Mouse (Mus musculus) megakaryocyte, adult 5-6 weeks (primary cell): ENCODE results near the gene Hcrt. TPM values are rescaled to one million over a fixed set of nuclear protein-coding genes. Genes with fewer than 3 reads are reported as not detected.
"Not testable (repeated sequence)": the region's sequence is repeated elsewhere in the genome, so short reads cannot be mapped to it uniquely, and the experiment has no call there.

Experiments used
- ATAC-seq: 2 replicates; pipeline ENCODE4 v1.8.0; 2016; ENCODE audit warnings: mild to moderate bottlenecking, inconsistent platforms; ENCODE audit not compliant: poor library complexity, severe bottlenecking
- total RNA-seq, 2 experiments: library from RNA; stranded (forward) in 1 of 2; stranded (reverse) in 1 of 2; fragments of 153-499, 151-499 nt in 1 of 2; fragments of 221-1000, 200-1000 nt in 1 of 2; gene quantifications; 2 replicates each; pipeline versions ENCODE4 v1.2.3 to v1.2.4; 2015 to 2017

Hcrt gene
- not detected in 2 replicates for total RNA-seq (2015)
- not detected in 2 replicates for total RNA-seq (2017)

DNA sequence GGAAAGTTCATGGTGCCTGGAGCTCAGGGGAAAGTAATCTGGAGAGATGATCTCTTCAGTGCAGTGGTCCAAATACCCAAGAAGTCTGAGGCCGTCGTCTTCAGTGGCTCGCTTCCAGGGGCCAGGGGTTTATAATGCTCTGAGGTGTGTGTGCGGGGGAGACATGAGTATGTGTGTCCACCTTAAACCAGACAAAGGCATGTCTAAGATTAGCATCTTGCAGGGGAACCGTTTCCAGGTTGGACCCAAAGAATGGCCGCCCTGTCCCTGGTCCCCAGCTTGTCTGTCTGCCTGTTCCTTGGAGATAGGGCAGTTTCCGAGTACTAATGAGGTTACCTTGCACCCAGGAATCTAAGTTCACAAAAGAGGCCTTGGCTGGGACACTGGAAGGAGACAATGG, at the start of gene Hcrt:
Hcrt (minus strand) TSS at position 101 of the 400 bp plus-strand sequence.
- no peak for ATAC-seq

DNA sequence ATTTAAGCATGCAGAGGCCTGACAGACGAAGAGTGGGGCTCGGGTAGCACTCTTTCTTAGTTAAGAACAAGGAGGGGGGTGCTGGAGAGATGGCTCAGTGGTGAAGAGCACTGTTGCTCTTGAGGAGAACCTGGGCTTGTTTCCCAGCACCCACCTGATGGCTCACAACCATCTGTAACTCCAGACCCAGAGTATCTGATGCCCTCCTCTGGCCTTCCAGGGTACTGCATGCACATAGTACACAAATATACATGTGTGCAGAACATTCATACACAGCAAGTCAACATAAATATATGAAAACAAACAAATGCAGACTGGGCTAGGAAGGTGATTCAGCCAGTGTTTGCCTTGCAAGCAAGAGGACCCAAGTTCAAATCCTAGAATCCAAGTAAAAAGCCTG, 48.4 kb upstream of the Hcrt start:
- no peak for ATAC-seq

DNA sequence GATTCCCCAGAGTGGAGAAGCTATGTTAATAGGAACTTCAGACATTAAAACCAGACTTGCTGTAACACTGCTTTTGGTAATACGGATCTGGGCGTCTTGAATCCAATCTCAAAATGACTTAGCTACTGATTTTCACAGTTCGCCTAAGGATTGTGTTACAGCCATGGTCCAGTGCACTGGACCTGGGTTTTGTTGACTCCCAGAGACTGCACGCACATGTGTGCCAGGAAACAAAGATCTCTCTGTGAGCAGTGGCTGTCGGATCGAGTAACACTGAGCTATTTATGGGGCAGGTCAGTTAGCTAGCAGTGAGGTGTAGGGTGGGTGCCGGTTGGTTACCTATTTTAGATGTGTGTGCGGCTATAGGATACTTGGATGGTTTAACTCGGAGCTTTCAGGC, 47.8 kb upstream of the Hcrt start:
- ATAC-seq: no peak

DNA sequence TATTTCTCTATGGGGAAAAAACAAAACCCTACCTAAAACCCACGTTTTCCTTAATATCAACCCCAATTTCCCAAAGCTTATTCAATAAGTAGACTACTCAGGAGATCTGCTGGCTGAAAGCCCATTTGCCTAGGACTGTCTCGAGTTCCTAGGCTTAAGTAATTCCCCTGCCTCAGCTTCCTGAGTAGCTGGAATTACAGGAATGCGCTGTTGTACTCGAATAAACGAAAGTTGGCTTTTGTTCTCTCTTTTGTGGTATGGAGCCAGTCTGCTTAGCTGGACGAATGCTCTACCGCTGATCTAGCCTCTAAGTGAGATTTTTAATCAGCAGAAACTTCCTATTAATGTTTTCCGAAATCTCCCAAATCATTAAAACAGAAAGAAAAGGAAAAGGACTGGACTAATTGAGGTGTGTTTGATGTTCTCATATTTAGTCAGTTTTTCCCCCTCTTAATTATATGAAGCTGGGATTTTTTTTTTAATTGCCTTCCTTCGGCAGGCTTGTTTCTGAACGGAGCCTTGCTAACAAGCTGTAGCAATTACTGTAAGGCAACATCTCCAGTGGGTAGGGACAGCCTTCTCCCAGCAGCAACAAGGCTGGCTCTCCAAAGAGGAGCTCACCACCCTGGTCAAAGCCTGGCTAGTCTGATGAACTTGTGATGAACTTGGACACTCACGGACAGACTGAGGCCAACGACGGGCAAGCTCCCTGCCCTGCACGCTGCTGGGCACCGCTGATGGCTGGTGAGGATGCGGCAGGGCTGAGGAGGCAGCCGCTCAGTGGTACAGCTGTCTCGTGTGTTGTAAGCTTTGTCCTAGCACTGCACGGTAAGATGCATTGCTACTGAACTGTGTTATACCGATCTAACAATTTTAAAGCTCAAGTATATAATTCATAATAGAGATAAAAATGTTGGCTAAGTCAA, 43.9 kb upstream of the Hcrt start:
- ATAC-seq: no peak

DNA sequence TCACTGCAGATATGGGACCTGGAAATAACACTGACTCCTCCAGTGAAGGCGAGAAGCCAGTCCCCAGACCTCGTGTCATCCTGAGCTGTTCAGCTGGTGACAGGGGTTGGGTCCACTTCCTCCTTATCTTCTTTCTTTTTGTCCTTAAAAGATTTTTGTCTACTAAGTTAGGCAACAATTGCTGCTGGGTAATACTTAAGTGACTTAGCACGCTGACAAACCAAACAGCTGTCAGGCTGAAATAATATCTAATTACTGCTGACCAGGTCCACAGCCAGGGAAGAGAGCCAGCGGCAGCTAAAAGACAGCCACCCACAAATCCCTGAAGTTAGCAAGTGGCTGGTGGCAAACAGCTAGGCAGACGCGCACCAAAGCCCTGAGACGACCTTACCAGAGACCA, 42.8 kb upstream of the Hcrt start:
- ATAC-seq: peak; percentile 70

DNA sequence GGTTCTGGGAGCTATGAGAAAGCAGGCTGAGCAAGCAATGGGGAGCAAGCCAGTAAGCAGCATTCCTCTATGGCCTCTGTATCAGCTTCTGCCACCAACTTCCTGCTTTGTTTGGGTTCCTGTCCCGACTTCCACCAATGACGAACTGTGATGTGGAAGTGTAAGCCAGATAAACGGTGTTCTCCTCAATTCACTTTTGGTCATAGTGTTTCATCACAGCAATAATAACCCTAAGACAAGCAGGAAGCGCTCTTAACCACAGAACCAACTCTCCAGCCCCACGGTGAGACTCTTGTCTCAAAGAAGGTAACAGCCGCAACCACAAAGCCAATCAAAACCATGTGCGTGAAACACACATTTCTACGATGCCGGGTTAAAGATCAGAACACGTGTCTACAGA, 41.7 kb upstream of the Hcrt start:
- peak; percentile 80 for ATAC-seq

DNA sequence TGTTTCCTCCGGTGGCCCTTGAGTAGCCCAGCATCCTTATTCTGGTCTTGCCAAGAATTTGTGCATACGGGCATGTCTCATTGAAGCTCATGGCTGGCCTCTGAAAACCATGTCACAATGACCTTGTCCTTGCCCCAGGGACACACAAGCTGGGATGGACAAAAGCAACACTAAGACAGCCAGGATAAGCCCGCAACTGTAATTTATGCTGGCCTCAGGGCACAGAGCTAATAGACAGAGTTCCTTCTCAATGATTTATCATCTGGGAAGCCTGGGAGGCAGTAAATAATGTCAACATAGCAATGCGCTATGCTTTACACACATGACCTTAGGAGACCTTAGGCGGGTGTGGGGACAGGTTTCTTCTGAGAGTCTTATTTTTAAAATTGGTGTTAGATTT, 36.7 kb upstream of the Hcrt start:
- ATAC-seq: no peak

DNA sequence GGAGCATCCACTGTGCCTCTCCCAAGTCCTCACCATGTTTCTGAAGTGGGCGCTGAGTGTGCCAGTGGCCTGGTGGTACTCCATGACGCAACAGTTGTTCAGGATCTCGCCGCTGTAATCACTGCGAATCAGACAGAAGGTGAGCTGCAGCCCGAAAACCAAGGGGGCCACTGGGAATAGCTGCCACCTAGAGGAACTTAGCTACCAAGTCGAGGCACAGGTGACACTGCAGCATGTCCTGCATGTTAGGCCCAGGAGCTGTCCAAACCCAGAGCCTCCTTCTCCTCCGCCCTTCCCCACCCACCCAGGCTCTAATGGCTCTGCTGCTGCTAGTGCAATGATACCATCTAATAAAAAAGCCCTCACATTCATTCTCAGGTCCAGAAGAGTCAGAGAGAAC, 33.9 kb upstream of the Hcrt start:
- ATAC-seq: no peak

DNA sequence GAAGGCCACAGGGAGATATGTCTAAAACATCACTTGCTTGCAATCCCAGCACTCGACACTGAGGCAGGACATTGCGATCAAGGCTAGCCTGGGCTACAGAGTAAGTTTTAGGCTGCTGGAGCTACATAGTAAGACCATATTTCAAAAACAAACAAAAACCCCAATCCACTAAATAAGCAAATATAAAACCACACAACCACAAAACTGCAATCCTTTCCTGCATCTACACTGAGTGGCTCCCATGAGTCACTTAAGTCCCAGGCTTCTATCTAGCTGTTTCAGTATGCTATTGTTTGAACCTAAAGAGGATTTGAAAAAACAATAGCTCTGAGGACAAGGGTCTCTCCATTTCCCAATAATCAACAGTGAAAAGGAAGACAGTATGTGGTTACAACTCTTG, 32.7 kb upstream of the Hcrt start:
- no peak for ATAC-seq

DNA sequence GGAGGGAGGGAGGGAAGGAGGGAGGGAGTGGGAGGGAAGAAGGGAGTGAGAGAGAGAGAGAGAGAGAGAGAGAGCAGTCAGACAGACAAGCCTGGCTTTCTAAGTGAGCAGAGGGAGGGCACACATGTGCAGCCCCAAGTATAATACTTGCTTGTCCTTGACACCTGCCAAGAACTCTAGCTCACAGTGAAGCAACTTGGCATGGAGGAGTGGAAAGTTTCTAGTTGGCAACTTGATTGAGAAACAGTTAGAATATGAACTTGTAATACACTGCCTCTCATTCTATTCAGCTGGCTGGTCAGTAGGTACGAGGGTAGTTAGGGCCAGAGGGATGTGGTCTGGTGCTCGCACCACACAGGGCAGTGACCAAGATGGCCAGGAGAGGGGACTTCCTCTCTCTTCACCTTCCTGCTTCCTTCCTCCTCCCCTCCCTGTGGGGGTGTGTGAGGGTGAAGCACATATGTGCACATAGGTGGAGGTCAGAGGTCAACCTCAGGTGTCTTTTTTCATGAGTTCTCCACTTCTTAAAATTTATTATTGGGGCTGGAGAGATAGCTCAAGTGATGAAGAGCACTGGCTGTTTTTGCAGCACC, 28.8 kb upstream of the Hcrt start:
- peak; percentile 77 for ATAC-seq

DNA sequence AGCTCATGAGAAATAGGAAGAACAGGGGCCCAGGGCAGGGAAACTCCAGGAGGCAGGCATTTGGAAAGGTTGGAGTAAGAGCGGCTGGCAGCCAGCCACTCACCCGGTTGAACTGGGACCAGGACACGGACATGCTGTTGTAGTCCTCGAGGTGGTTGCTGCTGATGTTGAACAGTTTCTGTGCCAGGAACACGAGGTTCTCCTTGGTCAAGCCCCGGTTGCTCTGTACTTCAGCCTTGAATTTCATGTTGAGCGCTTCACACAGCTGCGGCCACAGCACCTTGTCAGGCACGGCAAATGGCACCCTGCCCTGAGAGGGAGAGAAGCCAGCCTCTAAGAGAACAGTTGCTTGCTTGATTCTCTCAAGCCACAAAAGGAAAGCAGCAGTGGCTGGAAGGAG, 27.9 kb upstream of the Hcrt start:
- not testable (repeated sequence) for ATAC-seq

DNA sequence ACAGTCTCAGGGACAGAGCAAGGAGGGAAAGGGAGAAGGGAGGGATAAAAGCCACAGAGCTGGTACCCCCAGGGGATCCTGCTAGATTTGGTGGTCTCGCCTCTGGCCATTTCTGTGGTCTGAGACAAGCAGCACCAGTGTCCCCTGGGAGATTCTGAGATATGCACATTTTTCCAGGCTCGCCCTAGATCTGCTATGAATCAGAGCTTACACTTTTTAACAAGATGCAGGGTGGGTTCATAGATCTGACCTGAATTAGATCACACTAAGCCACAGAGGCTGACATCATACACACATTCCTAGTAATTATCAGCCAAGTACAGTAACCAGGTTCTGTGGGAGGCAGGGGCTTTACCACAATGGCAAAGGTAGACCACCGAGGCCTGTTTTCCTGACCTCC, 27.0 kb upstream of the Hcrt start:
- ATAC-seq: no peak

DNA sequence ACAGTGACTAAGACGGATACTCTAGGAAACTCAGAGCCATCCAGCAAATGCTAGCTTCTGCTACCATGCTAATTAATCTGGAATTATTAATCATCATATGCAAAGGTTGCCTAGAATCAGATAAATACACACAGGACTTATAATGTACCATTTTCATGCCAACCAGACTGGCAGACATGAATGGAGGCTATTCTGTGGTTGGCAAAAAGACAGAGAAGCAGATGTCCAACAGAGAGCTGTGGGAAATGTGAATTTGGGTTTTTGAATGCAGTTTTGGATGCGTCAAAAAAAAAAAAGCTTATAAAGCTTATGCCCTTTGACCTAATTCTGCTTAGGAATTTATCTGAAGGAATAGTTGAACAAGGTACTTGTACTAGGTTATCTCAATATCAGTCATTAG, 23.0 kb upstream of the Hcrt start:
- ATAC-seq: no peak

DNA sequence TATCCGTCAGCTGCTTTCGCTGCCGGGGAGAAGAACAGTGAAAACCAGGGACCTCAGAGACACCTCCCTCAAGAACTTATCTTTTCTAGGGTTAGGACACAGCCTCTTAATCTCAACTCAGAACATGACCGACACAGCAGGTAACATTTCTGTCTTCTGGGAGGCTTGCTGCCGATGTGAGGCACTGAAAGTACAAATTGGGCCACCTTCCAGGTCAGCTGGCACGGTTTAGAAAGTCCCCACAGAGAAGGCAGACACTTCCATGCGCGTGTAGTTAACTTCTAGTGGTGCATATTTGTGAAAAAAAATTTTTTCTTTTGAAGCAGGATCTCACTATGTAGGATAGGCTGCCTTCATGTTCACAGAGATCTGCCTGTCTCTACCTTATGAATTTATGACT, 21.6 kb upstream of the Hcrt start:
- no peak for ATAC-seq

DNA sequence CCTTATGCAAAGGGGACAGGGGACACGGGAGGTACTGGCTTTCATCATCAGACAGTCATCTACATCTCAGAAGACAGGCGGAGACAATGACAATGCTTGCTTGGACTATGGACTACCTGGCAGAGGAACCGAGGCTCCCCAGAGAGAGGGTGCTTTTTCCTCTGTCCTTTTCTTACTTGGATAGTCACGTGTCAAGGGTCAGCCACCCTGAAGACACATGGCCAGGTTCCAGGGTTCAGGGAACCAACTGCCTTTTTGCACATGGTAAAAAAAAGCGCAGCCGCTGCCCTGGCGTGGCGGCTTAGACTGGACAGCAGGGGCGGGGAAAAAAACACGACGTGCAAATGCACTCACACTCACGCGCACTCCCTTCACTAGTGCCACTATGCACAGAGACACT, 19.8 kb upstream of the Hcrt start:
- ATAC-seq: no peak

DNA sequence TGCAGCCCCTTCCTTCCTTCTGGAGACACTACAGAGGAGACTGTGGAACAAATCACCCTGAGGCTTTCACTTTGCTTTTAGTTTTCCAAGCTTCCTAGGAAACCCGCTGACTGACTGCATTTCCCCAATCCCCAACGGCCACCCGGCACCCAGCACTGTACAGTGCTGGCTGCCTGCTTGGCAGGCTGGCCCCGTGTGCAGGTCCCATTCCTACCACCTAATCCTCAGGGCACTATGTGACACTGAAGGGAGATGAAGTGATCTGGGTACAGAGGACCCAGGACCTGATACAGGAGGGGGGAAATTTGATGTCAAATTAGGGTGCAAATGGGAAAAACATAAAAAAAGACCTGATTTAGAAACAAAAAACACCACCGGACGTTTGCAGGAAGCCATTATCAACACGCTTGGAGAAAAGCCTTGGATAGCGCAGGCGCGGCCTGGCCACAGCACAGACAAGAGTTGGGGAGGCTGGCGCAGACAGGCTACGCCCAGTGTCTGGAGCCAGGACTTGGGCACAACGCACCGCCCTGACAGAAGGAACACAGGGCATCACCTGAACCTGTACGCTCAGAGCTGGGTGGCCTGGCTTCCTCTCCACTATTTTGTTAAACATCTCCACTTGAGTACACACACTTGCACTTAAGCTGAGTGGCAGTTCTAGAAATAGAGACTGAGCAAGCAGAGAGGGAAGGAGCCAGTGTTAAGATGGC, 19.2 kb upstream of the Hcrt start:
- ATAC-seq: no peak

DNA sequence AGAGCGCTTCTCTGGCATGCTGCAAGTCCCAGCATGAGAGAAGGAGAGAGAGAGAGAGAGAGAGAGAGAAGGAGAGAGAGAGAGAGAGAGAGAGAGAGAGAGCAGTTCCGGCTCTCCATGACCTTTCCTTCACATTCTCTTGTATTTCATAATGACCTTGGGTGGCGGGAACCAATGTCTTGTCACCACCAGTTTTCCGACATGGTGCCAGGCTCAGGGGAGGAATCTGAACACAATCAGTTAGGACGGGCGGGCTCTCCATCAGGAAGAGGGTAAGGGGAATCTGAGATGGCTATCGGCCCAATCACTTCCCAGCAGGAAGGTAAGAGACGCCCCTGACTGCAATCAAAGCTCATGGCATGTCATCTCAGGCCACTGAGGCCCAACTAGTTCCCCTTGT, 17.5 kb upstream of the Hcrt start:
- ATAC-seq: no peak

DNA sequence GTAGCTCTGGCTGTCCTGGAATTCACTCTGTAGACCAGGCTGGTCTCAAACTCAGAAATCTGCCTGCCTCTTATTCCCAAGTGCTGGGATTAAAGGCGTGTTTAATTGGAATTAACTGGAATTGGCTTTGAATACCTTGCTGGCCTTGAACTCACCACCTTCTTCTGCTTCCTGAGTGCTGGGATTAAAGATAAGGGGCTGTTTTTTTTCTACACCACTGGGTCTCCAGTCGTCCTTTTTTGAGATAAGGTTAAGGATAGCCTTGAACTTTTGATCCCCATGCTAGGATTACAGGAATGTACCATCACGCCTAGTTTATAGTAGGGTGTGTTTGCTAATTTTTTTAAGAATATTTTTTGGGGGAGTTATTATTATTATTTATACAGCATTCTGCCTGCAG, 15.3 kb upstream of the Hcrt start:
- ATAC-seq: no peak

DNA sequence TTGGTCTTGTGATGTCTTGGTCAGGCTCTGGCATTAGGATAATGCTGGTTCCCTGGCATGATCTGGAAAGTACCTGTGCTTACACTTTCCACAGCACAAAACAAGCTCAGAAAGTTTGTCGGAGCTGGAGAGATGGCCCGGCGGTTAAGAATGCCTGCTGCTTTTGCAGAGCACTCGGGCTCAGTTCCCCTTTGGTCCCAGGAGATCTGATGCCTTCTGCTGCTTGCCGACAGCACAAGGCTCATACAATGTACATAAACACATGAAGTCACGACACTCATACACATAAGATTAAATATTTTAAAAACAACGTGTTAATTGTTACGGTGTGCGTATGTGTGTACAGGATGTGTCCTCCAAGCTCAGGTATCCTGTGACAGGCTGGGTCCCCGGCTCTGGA, 13.2 kb upstream of the Hcrt start:
- no peak for ATAC-seq

DNA sequence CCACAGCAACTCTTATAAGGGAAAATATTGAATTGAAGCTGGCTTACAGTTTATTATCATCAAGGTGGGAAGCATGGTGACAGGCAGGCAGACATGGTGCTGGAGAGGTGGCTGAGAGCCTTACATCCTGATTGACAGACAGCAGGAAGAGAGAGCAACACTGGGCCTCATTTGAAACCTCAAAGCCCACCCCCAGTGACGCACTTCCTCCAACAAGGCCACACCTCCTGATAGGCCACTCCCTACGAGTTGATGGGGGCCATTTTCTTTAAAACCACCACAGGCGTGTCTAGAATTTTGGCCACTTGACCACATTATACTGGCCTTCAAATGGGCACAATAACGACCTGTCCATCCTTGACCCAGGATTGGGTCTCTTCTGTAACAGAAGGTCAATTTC, 11.5 kb upstream of the Hcrt start:
- ATAC-seq: no peak

DNA sequence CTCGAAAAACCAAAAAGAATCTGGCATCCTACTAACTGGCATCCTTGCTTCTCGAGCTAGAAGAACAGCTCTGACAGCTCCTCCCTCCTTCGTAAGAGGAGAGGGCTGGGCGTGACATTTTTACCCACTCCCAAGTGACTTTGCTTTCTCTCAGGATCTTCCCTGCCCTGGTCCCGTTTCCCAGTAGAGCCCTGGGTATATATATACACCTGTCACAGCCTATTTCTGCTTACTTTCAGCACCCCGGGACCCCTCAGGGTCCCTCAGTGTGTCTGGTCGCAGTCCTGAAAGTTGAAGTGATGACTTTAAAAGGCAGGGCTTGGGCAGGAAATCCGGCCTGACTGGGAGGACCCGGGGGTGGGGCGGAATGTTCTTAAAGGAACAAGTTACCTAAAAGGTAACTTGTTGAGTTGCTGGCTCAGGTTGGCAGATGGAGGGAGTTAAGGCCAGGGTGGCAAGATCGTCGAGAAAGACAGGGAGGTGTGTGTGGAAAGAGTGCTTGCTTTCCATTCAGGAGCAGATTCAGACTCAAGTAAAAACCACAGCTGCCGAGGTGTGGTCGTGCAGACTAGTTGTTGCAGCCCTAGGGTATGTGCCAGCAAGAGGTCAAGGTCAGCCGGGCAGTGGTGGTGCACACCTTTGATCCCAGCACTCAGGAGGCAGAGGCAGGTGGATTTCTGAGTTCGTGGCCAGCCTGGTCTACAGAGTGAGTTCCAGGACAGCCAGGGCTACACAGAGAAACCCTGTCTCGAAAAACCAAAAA, 8.1 kb upstream of the Hcrt start, which contains the start of gene Ghdc:
Ghdc (minus strand) TSS at position 312 of the 763 bp plus-strand sequence.
- peak; percentile 97 for ATAC-seq
